Mouse (Mus musculus) cerebellum, postnatal 36 days (tissue): ENCODE results near the gene E030018B13Rik.
A peak's percentile ranks its signal among the peaks of the same experiment; 100 is the strongest.

Experiments
- DNase-seq, 2 experiments: peaks; one replicate each; pipeline ENCODE4 v3.0.0; 2021 to 2022; ENCODE audit warnings: mixed read lengths in 2 of 2

The E030018B13Rik gene

DNA sequence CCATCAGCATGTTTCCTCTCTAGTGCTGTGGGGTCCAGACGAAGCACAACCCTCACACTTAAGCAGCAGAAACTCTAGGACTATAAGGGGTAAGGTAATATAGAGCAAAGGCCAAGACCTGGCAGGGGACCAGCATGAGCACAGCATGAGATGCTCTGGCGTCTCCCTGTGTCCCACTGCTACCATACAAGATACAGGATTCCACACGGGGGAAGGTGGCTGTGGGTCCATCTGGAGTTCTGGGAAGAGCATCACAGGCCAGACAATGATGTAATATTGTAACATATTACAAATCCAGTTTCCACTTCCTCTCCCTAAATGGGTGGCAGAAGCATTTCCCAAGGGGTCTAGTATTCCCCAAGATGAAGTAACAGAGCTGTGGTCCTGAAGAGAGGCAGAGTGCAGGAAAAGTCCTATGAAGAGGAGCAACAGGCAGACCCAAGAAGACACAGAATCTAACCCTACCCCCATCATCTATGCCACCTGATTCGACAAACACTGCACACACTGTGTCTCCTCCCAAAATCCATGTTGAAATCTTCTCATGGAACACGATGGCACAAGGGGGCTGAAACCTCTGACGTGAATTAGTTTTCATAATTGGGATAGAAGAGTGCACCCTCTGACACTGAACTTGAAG, at the start of gene E030018B13Rik:
TSS of gene E030018B13Rik (plus strand) at position 590 of the 640 bp plus-strand sequence.
- peak; percentile 63 to 65 for DNase-seq

DNA sequence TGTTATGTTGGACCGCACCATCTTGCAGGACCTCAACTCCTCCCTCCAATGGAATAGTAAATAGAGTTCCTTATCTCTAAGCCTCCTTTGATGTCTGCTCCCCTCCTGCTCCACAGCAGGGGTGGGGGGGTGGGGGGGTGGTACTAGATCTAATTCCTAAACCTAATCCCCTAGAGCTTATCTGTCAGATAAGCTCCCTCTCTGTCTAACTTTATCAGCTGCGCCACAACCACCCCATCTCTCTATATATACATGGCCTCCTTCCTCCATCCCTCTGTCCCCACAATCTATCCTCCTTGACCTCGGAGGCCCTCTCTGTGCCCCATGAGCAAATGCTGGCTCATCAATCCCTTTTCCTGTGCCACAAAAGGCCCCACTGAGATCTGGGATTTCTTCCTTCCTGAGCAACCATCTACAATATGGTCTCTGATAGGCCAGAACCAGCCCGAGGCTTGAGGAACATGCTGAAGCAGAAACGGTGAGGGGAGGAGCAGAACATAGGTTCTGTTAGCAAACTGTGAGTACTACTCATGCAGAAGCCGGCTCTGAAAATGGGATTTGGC, 48.2 kb upstream of the E030018B13Rik start:
- no peak for DNase-seq

- no peak for DNase-seq
These were observed 45.0 kb upstream of the E030018B13Rik start for GRCm38 (mm10) chr7:63871698-63872097.

DNA sequence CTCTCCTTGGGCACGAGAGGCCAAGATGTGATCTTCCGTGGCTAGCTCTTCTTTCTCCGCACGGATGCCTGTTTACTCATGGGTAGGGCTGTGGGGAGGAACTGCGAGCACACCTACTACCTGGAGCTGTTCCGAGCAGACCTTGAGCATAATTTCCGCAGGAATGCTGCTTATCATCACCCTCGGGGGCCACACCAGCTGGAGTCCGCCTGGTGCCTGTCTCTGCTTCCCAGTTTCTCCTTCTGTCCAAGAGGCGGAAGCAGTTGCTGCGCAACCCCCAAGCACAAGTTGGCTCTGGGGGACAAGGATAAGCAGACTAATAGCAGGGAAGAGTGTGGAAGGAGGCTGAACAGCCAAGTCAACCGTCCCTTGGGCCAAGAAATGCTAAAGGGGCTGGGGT, 42.8 kb upstream of the E030018B13Rik start:
- DNase-seq: no peak

GRCm38 (mm10) chr7:63875686-63876085, 41.0 kb upstream of the E030018B13Rik start:
- no peak for DNase-seq

GRCm38 (mm10) chr7:63876640-63877039, 40.0 kb upstream of the E030018B13Rik start:
- no peak for DNase-seq

GRCm38 (mm10) chr7:63877610-63878009, 39.0 kb upstream of the E030018B13Rik start:
- no peak for DNase-seq

DNA sequence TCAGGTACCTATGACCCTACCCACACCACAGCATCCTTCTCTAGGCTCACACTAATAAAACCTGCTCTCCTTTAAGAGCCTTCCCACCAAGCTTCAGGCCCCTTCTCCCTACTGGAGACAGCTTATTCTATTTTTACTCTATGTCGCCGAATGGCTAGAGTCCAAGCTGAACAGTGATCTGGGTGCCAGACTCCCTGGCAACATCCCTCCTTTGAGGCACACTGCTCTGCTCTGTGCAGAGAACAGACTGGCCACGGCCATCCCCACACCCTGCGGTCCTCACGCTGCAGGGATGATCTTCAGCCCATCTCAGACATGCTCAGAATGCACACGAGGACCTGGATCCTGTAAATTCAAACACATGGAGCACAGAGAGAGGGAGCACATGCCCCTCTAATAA, 37.1 kb upstream of the E030018B13Rik start:
- peak; percentile 55 to 62 for DNase-seq

GRCm38 (mm10) chr7:63882739-63883138, 33.9 kb upstream of the E030018B13Rik start:
- DNase-seq: peak; percentile 68 to 69

DNA sequence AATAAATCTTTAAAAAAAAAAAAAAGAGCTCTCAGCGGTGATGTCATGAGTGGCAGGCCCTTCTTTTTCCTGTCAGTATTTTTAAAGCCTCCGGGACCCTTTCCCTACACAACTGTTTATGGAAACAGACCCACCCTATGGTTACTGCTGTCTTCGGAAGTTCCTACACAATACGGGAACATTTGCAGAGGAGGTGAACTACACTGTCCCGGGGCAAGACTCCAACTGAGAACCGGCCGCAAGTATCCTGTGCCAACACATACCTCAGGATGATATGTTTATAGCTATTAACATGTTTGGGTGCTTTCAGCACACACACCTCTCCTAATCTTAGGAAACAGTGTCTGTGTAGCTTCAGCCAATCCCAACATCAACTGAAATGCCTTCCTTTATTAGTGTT, 31.6 kb upstream of the E030018B13Rik start:
- no peak for DNase-seq

DNA sequence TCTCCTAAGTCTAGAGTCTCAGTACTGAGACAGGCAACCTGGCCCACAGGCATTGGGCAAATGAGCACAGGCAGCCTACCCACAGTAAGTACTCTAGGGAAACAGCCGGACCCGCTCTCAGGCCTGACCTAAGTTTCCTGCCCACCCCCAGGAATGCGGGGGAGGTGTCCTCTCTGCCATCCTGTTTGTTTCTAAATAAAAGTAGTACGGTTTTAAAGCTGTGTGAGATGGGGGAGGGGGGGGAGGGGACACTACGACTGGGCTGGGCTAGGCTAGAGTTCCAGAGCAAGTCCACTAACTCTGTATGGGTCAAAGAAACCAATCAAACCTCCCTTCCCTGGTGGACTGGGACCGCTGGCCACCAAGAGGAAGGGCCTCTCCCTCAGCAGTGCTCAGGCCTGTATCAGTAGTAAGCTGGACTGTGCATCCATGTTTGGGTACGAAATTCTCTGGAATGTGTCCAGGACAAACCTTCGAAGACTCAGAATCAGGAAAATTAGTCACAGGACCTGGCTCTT, 29.6 kb upstream of the E030018B13Rik start:
- DNase-seq: no peak

GRCm38 (mm10) chr7:63887602-63888123, 29.0 kb upstream of the E030018B13Rik start:
- DNase-seq: no peak

- DNase-seq: peak in 1 of 2 experiments; percentile 18
These were observed 28.0 kb upstream of the E030018B13Rik start for GRCm38 (mm10) chr7:63888674-63889073.

GRCm38 (mm10) chr7:63889116-63889975, 27.3 kb upstream of the E030018B13Rik start:
- DNase-seq: peak in 1 of 2 experiments; percentile 29

GRCm38 (mm10) chr7:63891488-63892075, 25.1 kb upstream of the E030018B13Rik start:
- peak; percentile 45 to 47 for DNase-seq

DNA sequence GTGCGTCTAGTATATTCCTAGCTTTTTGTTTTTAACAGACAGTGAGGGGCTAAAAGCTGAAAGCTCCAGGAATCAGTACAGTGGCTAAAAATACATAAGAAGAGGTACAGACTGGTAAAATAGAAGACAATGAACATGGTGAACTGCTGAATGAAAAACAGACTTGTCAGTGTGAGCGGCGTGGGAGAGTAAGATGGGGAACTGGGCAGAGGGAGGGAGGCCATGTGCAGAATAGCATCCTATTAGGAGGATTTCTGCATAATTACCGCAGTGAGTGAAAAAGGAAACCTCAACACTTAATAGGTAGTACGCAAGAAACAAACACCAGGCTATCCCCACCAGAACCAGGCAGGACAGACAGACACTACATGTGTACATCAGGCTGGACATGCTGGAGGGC, 23.5 kb upstream of the E030018B13Rik start:
- peak in 1 of 2 experiments; percentile 6 for DNase-seq

DNA sequence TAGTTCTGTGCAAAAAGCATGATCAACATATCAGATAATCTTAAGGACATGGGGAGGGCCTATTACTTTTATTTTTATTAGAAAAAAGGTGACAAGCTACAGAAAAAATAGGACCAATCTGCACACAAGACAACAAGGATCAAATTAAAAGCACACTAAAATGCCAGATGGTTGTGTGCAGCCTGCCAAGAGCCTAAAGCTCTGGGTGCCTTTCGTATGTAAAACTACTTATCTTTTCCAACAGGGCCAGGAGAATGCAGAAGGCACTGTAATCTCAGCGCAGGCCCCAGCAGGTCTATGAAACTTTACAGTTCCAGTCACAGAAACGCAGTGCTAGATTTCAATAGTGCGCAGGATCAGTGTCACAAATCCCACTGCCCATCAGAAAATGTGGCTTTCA, 22.9 kb upstream of the E030018B13Rik start:
- DNase-seq: peak; percentile 38 to 47

- no peak for DNase-seq
These were observed 22.0 kb upstream of the E030018B13Rik start for GRCm38 (mm10) chr7:63894662-63895061.

DNA sequence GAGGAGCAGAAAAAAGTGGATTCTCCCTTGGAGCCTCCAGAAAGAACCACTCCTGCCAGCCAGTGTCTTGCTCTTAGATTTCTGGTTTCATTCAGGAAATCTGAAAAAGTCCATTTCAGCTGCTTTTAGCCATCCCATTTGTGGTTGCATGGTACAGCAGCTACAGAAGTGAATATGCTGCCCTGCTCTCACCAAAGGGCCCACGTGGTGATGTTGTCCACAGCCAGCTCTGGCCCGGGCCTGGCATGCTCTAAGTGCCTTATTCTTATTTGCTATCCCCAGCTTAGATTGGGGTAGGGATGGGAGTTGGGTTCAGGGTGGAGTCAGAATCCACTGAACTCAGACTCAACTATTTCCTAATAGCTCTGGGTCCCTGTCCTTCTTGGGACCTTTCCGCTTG, 21.4 kb upstream of the E030018B13Rik start:
- peak in 1 of 2 experiments; percentile 19 for DNase-seq

DNA sequence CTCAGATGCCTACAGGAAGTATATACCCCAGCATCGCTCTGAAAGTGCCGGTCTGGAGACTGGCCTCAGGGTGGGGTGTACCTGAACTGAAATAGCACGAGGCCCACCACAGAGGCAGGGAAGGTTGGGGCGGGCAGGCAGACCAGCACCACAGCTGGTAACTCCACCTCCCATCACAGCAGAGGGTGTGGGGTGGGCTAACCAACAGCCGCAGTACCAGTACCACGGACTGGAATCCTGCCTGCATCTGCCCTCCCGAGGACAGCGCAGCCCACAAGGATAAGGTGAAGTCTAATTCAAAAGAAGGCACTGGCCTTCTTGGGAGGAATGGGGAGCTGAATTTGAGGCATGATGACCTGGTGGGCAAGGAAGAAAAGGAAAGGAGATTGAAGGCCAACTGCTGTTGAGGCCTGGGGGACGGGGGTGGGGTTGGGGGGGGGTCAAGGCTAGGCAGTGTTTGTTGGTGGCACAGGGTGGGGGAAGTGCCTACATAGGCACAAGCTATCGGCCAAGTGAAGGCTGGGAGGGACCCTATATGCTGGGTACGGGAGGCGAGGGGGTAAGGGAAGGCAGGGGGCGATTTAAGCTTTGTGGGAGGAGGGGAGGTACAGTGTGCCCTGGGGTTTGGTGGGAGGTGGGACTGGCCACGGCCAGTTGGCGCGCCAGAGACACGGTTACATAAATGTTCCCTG, 20.2 kb upstream of the E030018B13Rik start:
- peak; percentile 29 to 45 for DNase-seq

DNA sequence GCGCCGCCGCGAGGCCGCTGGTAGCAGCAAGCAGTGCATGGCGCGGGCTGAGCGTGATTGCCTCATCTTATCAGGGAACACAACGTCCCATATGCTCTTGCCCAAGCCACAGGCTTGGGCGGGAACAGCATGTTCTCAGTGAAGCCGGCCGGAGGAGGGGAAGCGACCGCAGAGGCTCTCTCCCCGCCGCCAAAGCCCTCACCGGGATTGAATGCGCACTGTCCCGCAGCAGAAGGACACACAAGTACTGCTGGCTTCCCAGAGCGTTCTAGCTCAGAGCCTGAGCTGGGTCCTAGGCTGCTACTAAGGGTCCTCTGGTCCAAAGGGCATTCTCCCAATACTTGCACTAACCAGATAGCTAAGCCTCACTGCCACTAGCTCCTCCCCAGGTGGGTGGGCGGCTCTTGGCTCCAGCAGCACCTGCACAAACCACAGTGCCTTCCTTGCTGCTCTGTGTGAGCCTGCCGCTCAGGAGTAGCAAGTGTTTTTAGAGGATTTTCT, 19.6 kb upstream of the E030018B13Rik start:
- DNase-seq: peak; percentile 94

- DNase-seq: peak in 1 of 2 experiments; percentile 52
These were observed 19.0 kb upstream of the E030018B13Rik start for GRCm38 (mm10) chr7:63897655-63898054.
